Mouse (Mus musculus): ENCODE data around the gene Cnih2. TPM values are rescaled to one million over a fixed set of nuclear protein-coding genes. Genes with fewer than 3 reads are reported as not detected.
A peak's percentile ranks its signal among the peaks of the same experiment; 100 is the strongest.

The Cnih2 gene
- polyA plus RNA-seq (2016; fragmentation: Nextera tagmentation; extraction: Ambion mirVana), result 168 and 180 TPM in 2 replicates

- H3K27ac ChIP-seq, result peak within 1 kb of the TSS; percentile 91
- peaks cover 63% of the 10 kb centered on the region for H3K4me1 ChIP-seq
- peak; percentile 72 for ATAC-seq (ENCODE audit: low FRiP score)
- 2% methylated on average over 45 of the region's 48 CpGs for WGBS
- H3K36me3 ChIP-seq (replicated peaks), result peaks cover 48% of the 10 kb centered on the region
- no peaks in the 10 kb centered on the region for H3K9me3 ChIP-seq
- H3K4me2 ChIP-seq, result peak within 1 kb of the TSS; percentile 96
- H3K4me3 ChIP-seq (replicated peaks), result peak within 1 kb of the TSS; percentile 79
- H3K27me3 ChIP-seq, result no peaks in the 10 kb centered on the region
- peak within 1 kb of the TSS; percentile 96 for H3K9ac ChIP-seq
Measured at GRCm38 (mm10) chr19:5098363-5099143, at the start of gene Cnih2. Cnih2 (minus strand) TSS chr19:5098521.

- H3K27ac ChIP-seq, result no peak overlapping the region
- ATAC-seq (ENCODE audit: low FRiP score), result no peak
- H3K36me3 ChIP-seq (replicated peaks), result peaks cover 34% of the 10 kb centered on the region
- 6% methylated on average over 2 of the region's 2 CpGs for WGBS
- no peak overlapping the region for H3K4me2 ChIP-seq
- no peaks in the 10 kb centered on the region for H3K4me1 ChIP-seq
- no peaks in the 10 kb centered on the region for H3K27me3 ChIP-seq
- no peak overlapping the region for H3K4me3 ChIP-seq (replicated peaks)
- H3K9me3 ChIP-seq, result no peaks in the 10 kb centered on the region
- no peak overlapping the region for H3K9ac ChIP-seq
Measured at GRCm38 (mm10) chr19:5139640-5140039, 41.3 kb upstream of the Cnih2 start.

GRCm38 (mm10) chr19:5131237-5131636, 32.9 kb upstream of the Cnih2 start:
- no peaks in the 10 kb centered on the region for H3K4me1 ChIP-seq
- WGBS, result 76% methylated on average over 4 of the region's 4 CpGs
- ATAC-seq (ENCODE audit: low FRiP score), result no peak
- H3K4me3 ChIP-seq (replicated peaks), result no peak overlapping the region
- H3K27ac ChIP-seq, result no peak overlapping the region
- H3K4me2 ChIP-seq, result no peak overlapping the region
- H3K27me3 ChIP-seq, result no peaks in the 10 kb centered on the region
- no peaks in the 10 kb centered on the region for H3K9me3 ChIP-seq
- peaks cover 20% of the 10 kb centered on the region for H3K36me3 ChIP-seq (replicated peaks)
- no peak overlapping the region for H3K9ac ChIP-seq

- Histone ChIP-seq H3K36me3 (replicated peaks) (peaks cover 11% of the 10 kb centered on the region), H3K9ac (no peak overlapping the region), H3K4me2 (no peak overlapping the region), H3K9me3 (no peaks in the 10 kb centered on the region), H3K4me3 (replicated peaks) (no peak overlapping the region), H3K27ac (no peak overlapping the region), H3K27me3 (no peaks in the 10 kb centered on the region), H3K4me1 (no peaks in the 10 kb centered on the region)
- 30% methylated on average over 1 of the region's 1 CpGs for WGBS
- no peak for ATAC-seq (ENCODE audit: low FRiP score)
Measured at GRCm38 (mm10) chr19:5129770-5130169, 31.4 kb upstream of the Cnih2 start.

- H3K36me3 ChIP-seq (replicated peaks), result no peaks in the 10 kb centered on the region
- H3K9ac ChIP-seq, result no peak overlapping the region
- no peak overlapping the region for H3K4me3 ChIP-seq (replicated peaks)
- no peak overlapping the region for H3K4me2 ChIP-seq
- WGBS, result 76% methylated on average over 7 of the region's 7 CpGs
- ATAC-seq (ENCODE audit: low FRiP score), result no peak
- no peak overlapping the region for H3K27ac ChIP-seq
- no peaks in the 10 kb centered on the region for H3K9me3 ChIP-seq
- peaks cover 7% of the 10 kb centered on the region for H3K27me3 ChIP-seq
- H3K4me1 ChIP-seq, result 0 out of 2 replicates have a peak, but pooled peaks cover under 1% of the 10 kb centered on the region
Measured at GRCm38 (mm10) chr19:5124055-5124614, 25.8 kb upstream of the Cnih2 start.

- H3K27ac ChIP-seq, result no peak overlapping the region
- H3K36me3 ChIP-seq (replicated peaks), result no peaks in the 10 kb centered on the region
- WGBS, result 89% methylated on average over 3 of the region's 3 CpGs
- H3K27me3 ChIP-seq, result peaks cover 11% of the 10 kb centered on the region
- peaks cover 7% of the 10 kb centered on the region for H3K4me1 ChIP-seq
- no peak overlapping the region for H3K4me3 ChIP-seq (replicated peaks)
- H3K4me2 ChIP-seq, result no peak overlapping the region
- no peaks in the 10 kb centered on the region for H3K9me3 ChIP-seq
- ATAC-seq (ENCODE audit: low FRiP score), result no peak
- no peak overlapping the region for H3K9ac ChIP-seq
Measured at GRCm38 (mm10) chr19:5123241-5123640, 24.9 kb upstream of the Cnih2 start.

- no peaks in the 10 kb centered on the region for H3K9me3 ChIP-seq
- no peak overlapping the region for H3K4me2 ChIP-seq
- 66% methylated on average over 10 of the region's 10 CpGs for WGBS
- no peak overlapping the region for H3K4me3 ChIP-seq (replicated peaks)
- no peaks in the 10 kb centered on the region for H3K36me3 ChIP-seq (replicated peaks)
- H3K4me1 ChIP-seq, result peaks cover 7% of the 10 kb centered on the region
- no peak overlapping the region for H3K27ac ChIP-seq
- ATAC-seq (ENCODE audit: low FRiP score), result no peak
- H3K9ac ChIP-seq, result no peak overlapping the region
- H3K27me3 ChIP-seq, result peaks cover 11% of the 10 kb centered on the region
Measured at GRCm38 (mm10) chr19:5122492-5122891, 24.2 kb upstream of the Cnih2 start.

- no peak; the same call in 1 of the 2 replicates for ATAC-seq (ENCODE audit: low FRiP score)
- under 1% methylated on average over 18 of the region's 18 CpGs for WGBS
Measured at GRCm38 (mm10) chr19:5118384-5118698, 20.0 kb upstream of the Cnih2 start, which contains the start of gene Klc2. Klc2 (minus strand) TSS chr19:5118560.

GRCm38 (mm10) chr19:5117494-5118383, 19.4 kb upstream of the Cnih2 start:
- Histone ChIP-seq H3K27me3 (peaks cover 11% of the 10 kb centered on the region), H3K36me3 (replicated peaks) (peaks cover 15% of the 10 kb centered on the region), H3K9me3 (no peaks in the 10 kb centered on the region), H3K4me1 (peaks cover 19% of the 10 kb centered on the region), H3K9ac (peak overlapping the region; percentile 89), H3K4me2 (peak overlapping the region; percentile 89), H3K4me3 (replicated peaks) (peak overlapping the region; percentile 91), H3K27ac (peak overlapping the region; percentile 89)
- ATAC-seq (ENCODE audit: low FRiP score), result peak; percentile 93
- WGBS, result under 1% methylated on average over 82 of the region's 83 CpGs

More at GRCm38 (mm10) chr19:5118384-5118698, 20.0 kb upstream of the Cnih2 start, which contains the start of gene Klc2:
- peaks cover 19% of the 10 kb centered on the region for H3K4me1 ChIP-seq
- peak within 1 kb of the TSS; percentile 89 for H3K9ac ChIP-seq
- H3K4me2 ChIP-seq, result peak within 1 kb of the TSS; percentile 89
- peaks cover 9% of the 10 kb centered on the region for H3K36me3 ChIP-seq (replicated peaks)
- H3K27me3 ChIP-seq, result peaks cover 11% of the 10 kb centered on the region
- H3K9me3 ChIP-seq, result no peaks in the 10 kb centered on the region
- peak within 1 kb of the TSS; percentile 91 for H3K4me3 ChIP-seq (replicated peaks)
- H3K27ac ChIP-seq, result peak within 1 kb of the TSS; percentile 89

- no peak for ATAC-seq (ENCODE audit: low FRiP score)
- WGBS, result 95% methylated on average over 7 of the region's 7 CpGs
- Histone ChIP-seq H3K27ac (no peak overlapping the region), H3K9me3 (no peaks in the 10 kb centered on the region), H3K36me3 (replicated peaks) (peaks cover 54% of the 10 kb centered on the region), H3K9ac (no peak overlapping the region), H3K27me3 (peaks cover under 1% of the 10 kb centered on the region; the same call in 1 of the 2 replicates), H3K4me2 (no peak overlapping the region), H3K4me3 (replicated peaks) (no peak overlapping the region), H3K4me1 (peaks cover 16% of the 10 kb centered on the region)
Measured at GRCm38 (mm10) chr19:5113783-5114182, 15.5 kb upstream of the Cnih2 start.

- no peak overlapping the region for H3K4me3 ChIP-seq (replicated peaks)
- no peak overlapping the region for H3K9ac ChIP-seq
- no peaks in the 10 kb centered on the region for H3K27me3 ChIP-seq
- no peak for ATAC-seq (ENCODE audit: low FRiP score)
- 69% methylated on average over 19 of the region's 19 CpGs for WGBS
- H3K36me3 ChIP-seq (replicated peaks), result peaks cover 70% of the 10 kb centered on the region
- H3K4me2 ChIP-seq, result no peak overlapping the region
- peaks cover 21% of the 10 kb centered on the region for H3K4me1 ChIP-seq
- H3K27ac ChIP-seq, result no peak overlapping the region
- no peaks in the 10 kb centered on the region for H3K9me3 ChIP-seq
Measured at GRCm38 (mm10) chr19:5109659-5110453, 11.5 kb upstream of the Cnih2 start.

Measured in forebrain, embryonic 12.5 days (tissue).